Mouse (Mus musculus) embryonic facial prominence, embryonic 10.5 days (tissue): ENCODE results near the gene Fbxw4. TPM values are rescaled to one million over a fixed set of nuclear protein-coding genes. Genes with fewer than 3 reads are reported as not detected.
"Not testable (repeated sequence)": the region's sequence is repeated elsewhere in the genome, so short reads cannot be mapped to it uniquely, and the experiment has no call there.

Experiments
- DNase-seq: peaks from one replicate; pipeline ENCODE4 v3.0.0-alpha.2; 2017; ENCODE audit warnings: low spot score
- H3K27ac ChIP-seq: fragments of 300-500 bp; sonication (generic); replicated peaks from 2 replicates; pipeline ENCODE4 v1.5.1; 2016; ENCODE audit warnings: mild to moderate bottlenecking
- H3K27me3 ChIP-seq: fragments of 300-500 bp; sonication (generic); replicated peaks from 2 replicates; pipeline ENCODE4 v1.6.1; 2016; ENCODE audit warnings: low read depth, mild to moderate bottlenecking; ENCODE audit not compliant: poor library complexity, severe bottlenecking
- H3K36me3 ChIP-seq: fragments of 300-500 bp; sonication (generic); replicated peaks from 2 replicates; pipeline ENCODE4 v1.6.1; 2016; ENCODE audit warnings: mild to moderate bottlenecking, moderate library complexity
- H3K4me1 ChIP-seq: fragments of 300-500 bp; sonication (generic); 2 replicates; pipeline ENCODE4 v1.6.1; 2016
- H3K4me3 ChIP-seq: fragments of 300-500 bp; sonication (generic); 2 replicates; pipeline ENCODE4 v1.5.1; 2016; ENCODE audit warnings: mild to moderate bottlenecking, moderate library complexity
- H3K9me3 ChIP-seq: fragments of 300-500 bp; sonication (generic); 2 replicates; pipeline ENCODE4 v1.6.1; 2016; ENCODE audit warnings: mild to moderate bottlenecking
- WGBS: fragments of 180-500 bp; shearing (Covaris S2); methylation state at CpG from one replicate; pipeline ENCODE4 v1.1.7; 2016; 5-methylcytosine and 5-hydroxymethylcytosine counted together
- polyA plus RNA-seq: library from polyadenylated mRNA; unstranded; fragments of >200 nt; fragmentation: Nextera tagmentation; extraction: Ambion mirVana; gene quantifications from 2 replicates; pipeline ENCODE4 v1.2.1, GENCODE M21; 2016

Gene Fbxw4
- polyA plus RNA-seq, 1 experiment from 2014 or later: 4.2 TPM

DNA sequence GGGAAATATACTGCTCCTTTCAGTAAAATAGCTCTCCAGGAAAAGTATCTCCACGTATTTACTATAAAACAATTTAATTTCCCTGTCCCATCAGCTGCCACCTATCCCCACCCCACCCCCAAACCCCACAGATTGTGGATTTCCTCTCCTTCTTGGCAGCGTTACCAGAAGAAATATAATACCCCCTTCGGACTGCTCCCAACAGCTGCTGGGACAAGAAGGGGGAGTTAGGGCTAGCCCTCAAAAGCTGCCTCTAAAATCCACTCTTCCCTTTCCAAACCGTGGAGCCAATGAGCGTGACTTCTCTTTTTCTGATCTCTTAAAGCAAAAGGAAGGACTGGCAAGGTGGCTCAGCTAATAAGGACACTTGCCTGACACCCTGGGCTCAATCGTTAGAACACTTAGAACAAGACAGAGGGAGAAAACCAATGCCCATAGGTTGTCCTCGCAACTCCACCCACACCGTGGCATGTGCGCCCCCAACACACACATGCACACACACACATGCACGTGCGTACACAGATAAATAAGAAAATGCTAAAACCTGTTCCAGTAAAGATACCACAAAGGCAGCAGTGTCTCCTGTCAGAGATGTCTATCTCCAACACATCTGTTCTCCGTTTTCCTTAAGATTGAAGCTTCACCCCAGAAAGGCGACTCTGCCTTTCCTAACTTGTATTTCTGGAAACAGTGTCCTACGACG lies 7.7 kb downstream of the Fbxw4 start:
- no peaks in the 10 kb centered on the region for H3K36me3 ChIP-seq
- H3K4me3 ChIP-seq: no peak overlapping the region
- H3K9me3 ChIP-seq: no peaks in the 10 kb centered on the region
- WGBS: 45% methylated on average over 15 of the region's 15 CpGs
- DNase-seq: peak; percentile 50
- H3K27me3 ChIP-seq: no peaks in the 10 kb centered on the region; the same call in 1 of the 2 replicates
- peaks cover 57% of the 10 kb centered on the region for H3K4me1 ChIP-seq
- 0 out of 2 replicates have a peak overlapping the region, but pooled peaks have one; percentile 12 for H3K27ac ChIP-seq

DNA sequence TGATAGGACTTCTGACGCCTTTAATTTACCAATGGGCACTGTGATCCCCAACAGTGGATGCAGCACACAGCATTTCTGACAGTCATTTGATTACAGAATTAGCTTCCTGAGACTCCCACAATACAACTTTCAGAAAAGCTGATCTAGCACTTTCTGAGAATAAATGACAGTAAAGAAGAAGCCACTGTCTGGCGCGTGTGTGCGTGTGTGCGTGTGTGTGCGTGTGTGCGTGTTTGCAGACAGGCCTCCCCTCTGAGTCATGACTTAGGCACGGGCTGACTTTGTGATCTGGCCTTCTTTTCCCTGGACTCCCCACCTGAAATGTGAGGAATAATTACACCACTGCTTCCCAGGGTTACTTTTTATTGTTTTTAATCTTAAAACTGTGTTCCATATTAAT lies 8.6 kb downstream of the Fbxw4 start:
- Histone ChIP-seq H3K27me3 (no peaks in the 10 kb centered on the region; the same call in 1 of the 2 replicates), H3K4me3 (no peak overlapping the region), H3K4me1 (peaks cover 55% of the 10 kb centered on the region), H3K27ac (peak overlapping the region; percentile 52; the same call in 1 of the 2 replicates), H3K36me3 (no peaks in the 10 kb centered on the region), H3K9me3 (no peaks in the 10 kb centered on the region)
- WGBS: 92% methylated on average over 8 of the region's 8 CpGs
- no peak for DNase-seq

DNA sequence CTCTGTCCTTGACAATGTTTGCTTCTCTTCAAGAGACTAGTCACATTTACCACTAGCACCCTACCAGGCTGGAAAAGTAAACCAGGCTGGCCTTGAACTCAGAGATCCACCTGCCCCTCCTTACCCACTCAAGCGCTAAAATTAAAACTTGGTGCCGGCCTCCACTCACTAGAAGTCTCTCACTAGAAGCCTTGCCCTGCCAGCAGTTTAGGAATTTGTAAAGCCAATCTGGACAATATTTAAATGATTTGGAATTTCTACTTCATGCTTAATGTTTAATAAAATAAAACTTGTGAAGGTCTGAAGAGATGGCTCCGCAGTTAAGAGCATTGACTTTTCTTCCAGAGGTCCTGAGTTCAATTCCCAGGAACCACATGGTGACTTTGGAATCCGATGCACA lies 10.3 kb downstream of the Fbxw4 start:
- H3K4me1 ChIP-seq: peaks cover 46% of the 10 kb centered on the region
- H3K27ac ChIP-seq: no peak overlapping the region
- WGBS: 83% methylated on average over 4 of the region's 4 CpGs
- no peaks in the 10 kb centered on the region for H3K9me3 ChIP-seq
- no peak overlapping the region for H3K4me3 ChIP-seq
- no peaks in the 10 kb centered on the region for H3K36me3 ChIP-seq
- H3K27me3 ChIP-seq: no peaks in the 10 kb centered on the region; the same call in 1 of the 2 replicates
- no peak for DNase-seq

DNA sequence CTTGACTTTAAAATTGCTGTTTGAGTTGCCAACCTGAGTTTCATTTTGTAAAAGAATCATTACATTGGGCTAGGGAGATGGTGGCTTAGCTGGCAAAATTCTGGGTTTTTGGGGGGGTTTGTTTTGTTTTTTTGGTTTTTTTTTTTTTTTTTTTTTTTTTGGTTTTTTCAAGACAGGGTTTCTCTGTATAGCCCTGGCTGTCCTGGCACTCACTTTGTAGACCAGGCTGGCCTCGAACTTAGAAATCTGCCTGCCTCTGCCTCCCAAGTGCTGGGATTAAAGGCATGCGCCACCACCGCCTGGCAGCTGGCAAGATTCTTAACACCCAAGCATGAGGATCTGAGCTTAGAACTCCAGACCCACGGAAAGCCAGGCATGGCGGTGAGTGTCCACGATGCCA lies 11.6 kb downstream of the Fbxw4 start:
- not testable (repeated sequence) for H3K36me3 ChIP-seq, H3K27ac ChIP-seq, DNase-seq, H3K27me3 ChIP-seq, H3K4me3 ChIP-seq, H3K9me3 ChIP-seq
- WGBS: 94% methylated on average over 6 of the region's 6 CpGs
- peaks cover 35% of the 10 kb centered on the region for H3K4me1 ChIP-seq

DNA sequence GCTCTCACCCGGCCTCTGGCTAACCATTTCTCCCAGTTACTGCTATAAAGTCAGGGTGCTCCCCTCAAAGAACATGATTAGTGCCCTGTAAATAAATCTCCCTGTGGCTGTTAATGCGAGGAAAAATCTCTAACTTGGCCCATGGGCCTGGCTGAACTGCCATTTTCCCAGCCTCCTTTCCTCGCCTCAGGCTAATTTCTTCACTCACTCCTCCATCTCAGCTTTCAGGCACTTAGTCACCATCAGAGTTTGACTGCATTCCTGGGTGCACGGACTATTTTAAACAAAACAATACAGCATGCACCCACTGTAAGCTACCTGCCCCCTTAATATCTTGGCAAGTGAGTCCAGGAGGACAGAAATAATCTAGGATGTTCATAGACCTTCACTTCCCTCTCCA lies 13.2 kb downstream of the Fbxw4 start:
- Histone ChIP-seq H3K9me3 (no peaks in the 10 kb centered on the region), H3K4me3 (no peak overlapping the region), H3K27me3 (no peaks in the 10 kb centered on the region), H3K4me1 (peaks cover 19% of the 10 kb centered on the region), H3K36me3 (no peaks in the 10 kb centered on the region), H3K27ac (0 out of 2 replicates have a peak overlapping the region, but pooled peaks have one; percentile 12)
- DNase-seq: no peak
- WGBS: 36% methylated on average over 4 of the region's 4 CpGs

DNA sequence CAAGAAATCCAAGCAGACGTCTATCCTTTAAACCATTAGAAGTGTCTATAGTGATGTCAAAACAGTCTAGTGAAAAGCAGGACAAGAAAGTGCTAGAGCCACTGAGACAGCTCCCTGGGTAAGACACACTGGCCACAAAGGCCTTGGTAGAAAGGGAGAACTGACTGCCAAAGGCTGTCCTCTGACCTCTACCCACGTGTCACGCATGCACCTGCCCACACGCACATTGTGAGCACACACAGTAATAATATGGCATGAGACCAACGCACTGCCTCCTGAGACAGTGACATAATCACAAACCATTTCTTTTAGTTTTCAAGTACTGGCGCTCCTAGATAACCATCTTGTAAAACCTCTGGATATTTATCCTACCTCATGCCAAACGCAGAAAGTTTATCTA lies 19.4 kb downstream of the Fbxw4 start:
- H3K4me1 ChIP-seq: no peaks in the 10 kb centered on the region
- peaks cover 5% of the 10 kb centered on the region; the same call in 1 of the 2 replicates for H3K36me3 ChIP-seq
- DNase-seq: no peak
- 88% methylated on average over 7 of the region's 7 CpGs for WGBS
- H3K27ac ChIP-seq: no peak overlapping the region
- H3K4me3 ChIP-seq: no peak overlapping the region
- no peaks in the 10 kb centered on the region for H3K9me3 ChIP-seq
- no peaks in the 10 kb centered on the region for H3K27me3 ChIP-seq

DNA sequence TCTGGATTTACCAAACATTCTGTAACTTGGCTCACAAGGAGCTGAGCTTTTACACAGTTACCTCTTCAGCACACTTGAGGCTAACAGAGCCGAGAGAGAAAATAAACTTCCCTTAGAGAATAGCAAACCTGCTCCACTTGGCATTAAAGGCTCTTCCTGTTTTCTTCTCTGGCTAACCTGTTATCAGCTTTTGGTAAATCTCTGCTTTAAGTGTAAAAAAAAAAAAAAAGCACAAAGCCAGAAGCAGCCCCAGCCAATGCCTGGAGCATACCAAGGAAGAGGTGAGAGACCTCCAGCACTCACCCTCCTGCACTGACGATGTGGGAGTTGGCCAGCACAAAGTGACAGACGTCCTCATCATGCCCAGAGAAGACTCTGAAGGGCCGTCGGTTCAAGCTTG lies 24.2 kb downstream of the Fbxw4 start:
- WGBS: 64% methylated on average over 5 of the region's 5 CpGs
- Histone ChIP-seq H3K27ac (no peak overlapping the region), H3K4me3 (no peak overlapping the region), H3K9me3 (no peaks in the 10 kb centered on the region), H3K4me1 (peaks cover 9% of the 10 kb centered on the region), H3K27me3 (no peaks in the 10 kb centered on the region), H3K36me3 (peaks cover 21% of the 10 kb centered on the region)
- no peak for DNase-seq

DNA sequence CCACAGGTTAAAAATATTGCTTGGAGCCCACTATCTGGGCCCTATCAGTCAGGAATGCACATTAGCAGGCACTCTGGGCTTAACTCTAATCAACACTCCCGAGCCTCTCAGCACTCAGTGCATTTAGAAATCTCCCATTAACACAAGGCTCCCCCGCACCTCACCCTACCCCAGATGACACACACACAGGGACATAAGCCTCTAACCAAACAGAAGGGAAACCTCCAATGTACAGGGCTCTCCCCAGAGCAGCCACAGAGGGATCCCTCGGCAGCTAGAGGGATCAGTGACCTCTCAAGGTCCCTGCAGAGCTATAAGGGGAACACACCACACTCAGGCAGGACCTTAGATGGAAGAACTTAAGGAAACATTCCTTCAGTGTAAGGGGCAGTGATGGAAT lies 28.5 kb downstream of the Fbxw4 start:
- no peak for DNase-seq
- Histone ChIP-seq H3K27me3 (no peaks in the 10 kb centered on the region), H3K36me3 (peaks cover 29% of the 10 kb centered on the region), H3K27ac (no peak overlapping the region), H3K4me3 (no peak overlapping the region), H3K4me1 (peaks cover 21% of the 10 kb centered on the region), H3K9me3 (no peaks in the 10 kb centered on the region)
- 38% methylated on average over 3 of the region's 3 CpGs for WGBS

DNA sequence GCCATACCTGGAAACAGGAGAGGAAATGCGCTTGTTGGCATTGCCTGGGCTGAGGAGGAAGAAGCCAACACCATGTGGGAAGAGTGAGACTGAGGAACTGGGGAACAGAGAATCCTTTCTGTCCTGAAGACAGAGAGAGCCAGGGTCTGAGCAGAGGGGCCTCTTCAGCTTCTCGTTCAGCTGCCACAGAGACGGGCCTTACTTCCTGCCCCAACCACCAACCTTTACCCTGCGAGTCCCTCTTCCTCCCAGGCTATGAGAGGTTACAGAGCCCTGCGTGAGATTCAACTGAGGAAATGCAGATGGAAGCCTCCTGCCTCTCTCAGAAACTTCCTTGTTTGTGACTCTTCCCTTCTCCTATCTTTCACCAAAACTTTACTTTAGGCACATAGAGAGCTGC lies 29.2 kb downstream of the Fbxw4 start:
- no peaks in the 10 kb centered on the region for H3K9me3 ChIP-seq
- H3K36me3 ChIP-seq: peaks cover 33% of the 10 kb centered on the region
- no peak overlapping the region for H3K4me3 ChIP-seq
- no peaks in the 10 kb centered on the region for H3K27me3 ChIP-seq
- no peak for DNase-seq
- H3K4me1 ChIP-seq: peaks cover 21% of the 10 kb centered on the region
- no peak overlapping the region for H3K27ac ChIP-seq
- WGBS: 49% methylated on average over 5 of the region's 5 CpGs

DNA sequence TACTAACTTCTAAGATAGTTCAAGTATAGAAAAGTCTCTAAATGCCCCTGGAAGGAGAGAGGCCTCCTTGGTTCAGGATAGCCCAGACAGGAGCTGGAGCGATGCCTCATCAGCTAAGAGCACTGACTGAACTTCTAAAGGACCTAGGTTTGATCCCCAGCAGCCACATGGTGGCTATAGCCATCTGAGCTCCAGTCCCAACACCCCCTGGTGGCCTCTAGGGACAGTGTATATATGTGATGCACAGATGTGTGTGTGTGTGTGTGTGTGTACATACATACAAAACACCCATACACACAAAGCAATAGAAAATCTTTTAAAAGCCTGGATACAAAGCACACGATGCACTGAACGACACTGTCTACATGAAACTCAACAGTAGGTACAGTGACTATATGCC lies 30.9 kb downstream of the Fbxw4 start:
- Histone ChIP-seq H3K4me3 (no peak overlapping the region), H3K36me3 (peaks cover 21% of the 10 kb centered on the region), H3K27ac (no peak overlapping the region), H3K27me3 (no peaks in the 10 kb centered on the region), H3K4me1 (peaks cover 21% of the 10 kb centered on the region), H3K9me3 (no peaks in the 10 kb centered on the region)
- DNase-seq: no peak
- 92% methylated on average over 3 of the region's 3 CpGs for WGBS

DNA sequence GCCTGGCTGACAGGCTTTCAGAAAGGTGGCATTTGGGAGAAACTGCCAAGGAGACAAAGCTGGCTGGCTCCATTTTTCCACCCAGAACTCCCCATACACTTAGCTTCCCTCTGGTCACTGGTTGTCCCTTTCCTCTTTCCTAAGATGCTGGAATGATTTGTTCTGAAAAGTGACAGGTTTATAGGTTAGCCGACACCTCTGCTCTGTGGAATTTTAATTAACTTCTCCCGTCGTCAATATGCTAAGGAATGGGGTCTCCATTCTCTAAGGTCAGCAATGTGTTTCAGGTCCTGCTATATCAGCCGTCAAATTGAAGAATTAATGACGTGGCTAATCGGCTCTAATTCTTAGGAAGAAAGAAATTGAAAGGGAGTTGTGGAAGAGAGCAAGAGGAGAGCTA lies 31.5 kb downstream of the Fbxw4 start:
- no peak for DNase-seq
- Histone ChIP-seq H3K9me3 (no peaks in the 10 kb centered on the region), H3K27me3 (no peaks in the 10 kb centered on the region), H3K36me3 (peaks cover 19% of the 10 kb centered on the region), H3K4me3 (no peak overlapping the region), H3K4me1 (peaks cover 21% of the 10 kb centered on the region), H3K27ac (no peak overlapping the region)
- WGBS: 61% methylated on average over 6 of the region's 6 CpGs

DNA sequence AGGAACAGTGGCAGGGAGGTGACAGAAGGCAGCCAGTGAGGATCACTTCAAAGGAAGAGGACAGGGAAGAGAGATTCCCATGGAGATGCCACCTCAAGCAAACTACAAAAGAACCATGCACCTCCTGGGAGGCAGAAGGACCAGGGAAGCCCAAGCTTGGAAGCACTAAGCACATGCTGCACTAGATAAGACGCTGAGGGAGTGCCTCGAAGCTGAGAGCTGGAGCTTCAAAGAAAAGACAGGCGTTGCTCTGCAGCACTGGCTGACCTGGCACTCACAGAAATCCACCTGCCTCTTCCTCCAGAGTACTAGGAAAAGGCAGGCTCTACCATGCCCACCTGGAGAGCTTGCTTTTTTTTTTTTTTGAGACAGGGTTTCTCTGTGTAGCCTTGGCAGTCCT lies 33.1 kb downstream of the Fbxw4 start:
- H3K9me3 ChIP-seq: no peaks in the 10 kb centered on the region

DNA sequence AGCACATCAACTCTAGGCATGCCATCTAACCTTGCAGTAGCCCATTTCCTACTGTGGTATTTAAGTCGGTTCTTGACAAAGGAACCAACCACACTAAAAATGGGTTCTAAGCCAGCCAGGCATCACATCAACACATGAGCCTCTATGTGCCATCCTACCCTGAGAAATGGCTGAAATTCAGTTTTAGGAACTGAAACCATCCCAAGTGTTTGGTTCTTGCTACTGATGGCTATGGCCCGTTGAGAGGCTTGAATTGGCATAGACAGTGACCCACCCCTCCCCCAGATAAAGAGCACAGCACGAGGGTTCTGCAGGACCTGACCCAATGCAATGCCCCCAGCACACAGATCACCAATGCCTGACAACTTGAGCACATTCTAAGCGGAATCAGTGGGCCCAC lies 36.4 kb downstream of the Fbxw4 start:
- H3K9me3 ChIP-seq: no peaks in the 10 kb centered on the region
- no peak overlapping the region for H3K27ac ChIP-seq
- peaks cover 15% of the 10 kb centered on the region for H3K27me3 ChIP-seq
- H3K4me1 ChIP-seq: peaks cover 18% of the 10 kb centered on the region
- H3K4me3 ChIP-seq: no peak overlapping the region
- H3K36me3 ChIP-seq: peaks cover 7% of the 10 kb centered on the region
- no peak for DNase-seq
- 83% methylated on average over 4 of the region's 4 CpGs for WGBS

More for the DNA sequence above, 33.1 kb downstream of the Fbxw4 start:
- H3K36me3 ChIP-seq: peaks cover 19% of the 10 kb centered on the region
- no peak for DNase-seq
- WGBS: 34% methylated on average over 3 of the region's 3 CpGs
- H3K27me3 ChIP-seq: no peaks in the 10 kb centered on the region
- peaks cover 28% of the 10 kb centered on the region for H3K4me1 ChIP-seq
- no peak overlapping the region for H3K27ac ChIP-seq
- H3K4me3 ChIP-seq: no peak overlapping the region
